Mouse (Mus musculus) liver, embryonic 14.5 days (tissue): ENCODE measurements around the gene Necab2.

ENCODE experiments used
- CTCF ChIP-seq: IDR thresholded peaks from 2 replicates; pipeline ENCODE4 v1.5.1; 2016; ENCODE audit warnings: antibody characterized with exemption, low read depth, control low read depth
- EP300 ChIP-seq: IDR thresholded peaks from 2 replicates; pipeline ENCODE4 v1.6.1; 2016; ENCODE audit warnings: antibody characterized with exemption, low read depth

- TF ChIP-seq CTCF (no peak), EP300 (no peak)
These were observed 38.2 kb upstream of the Necab2 start for GRCm38 (mm10) chr8:119408311-119408710.
